Mouse (Mus musculus): ENCODE measurements around the gene Kansl1l. TPM values are rescaled to one million over a fixed set of nuclear protein-coding genes. Genes with fewer than 3 reads are reported as not detected.

Gene Kansl1l
- polyA plus RNA-seq, 1 experiment from 2014 or later = 12.5 TPM

DNA sequence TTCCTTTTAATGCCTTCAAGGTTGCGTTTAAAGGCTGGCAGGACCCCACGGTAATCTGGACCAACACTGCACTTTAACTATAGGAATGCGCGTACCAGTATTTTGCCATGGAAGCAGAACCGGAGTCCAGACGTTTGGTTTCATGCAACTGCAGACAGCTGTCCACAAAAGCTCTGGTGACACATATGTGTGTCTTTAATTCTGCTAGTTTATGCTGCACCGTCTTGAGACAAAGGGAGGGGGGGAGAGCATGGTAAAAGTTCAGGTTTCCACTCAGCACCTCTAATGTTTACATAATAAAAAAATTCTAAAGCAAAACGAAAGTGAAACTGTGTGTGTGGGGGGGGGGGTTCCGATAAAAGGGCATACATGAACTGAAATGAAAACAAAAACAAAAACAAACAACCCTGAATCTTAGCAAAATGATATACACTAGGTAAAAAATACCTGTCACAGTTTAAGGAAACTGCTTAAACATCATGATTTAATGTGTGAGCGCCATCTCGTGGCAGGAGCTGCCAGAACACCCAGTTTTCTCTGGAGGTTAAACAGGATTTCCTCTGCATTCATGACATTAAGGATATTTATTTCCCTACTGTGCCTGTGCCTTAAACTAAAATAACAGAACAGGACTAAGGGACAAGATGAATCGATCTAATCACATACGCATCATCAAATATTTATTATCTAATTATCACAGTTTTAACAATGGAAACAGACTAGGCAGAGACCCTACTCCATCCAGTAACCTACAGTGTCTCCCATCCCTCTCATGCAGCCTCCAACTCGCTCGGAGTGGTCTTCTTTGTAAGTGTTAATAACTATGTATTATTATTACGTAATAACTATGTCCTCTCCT, 21.1 kb upstream of the Kansl1l start:
- Histone ChIP-seq H3K4me3 (no peak overlapping the region), H3K36me3 (no peaks in the 10 kb centered on the region), H3K27me3 (no peaks in the 10 kb centered on the region), H3K9me3 (no peaks in the 10 kb centered on the region), H3K4me2 (no peak overlapping the region), H3K9ac (no peak overlapping the region), H3K4me1 (replicated peaks) (no peaks in the 10 kb centered on the region), H3K27ac (replicated peaks) (no peak overlapping the region)
- WGBS = 61% methylated on average over 16 of the region's 16 CpGs
- no peak; the same call in 1 of the 2 replicates for ATAC-seq (ENCODE audit: low FRiP score, low read depth)

DNA sequence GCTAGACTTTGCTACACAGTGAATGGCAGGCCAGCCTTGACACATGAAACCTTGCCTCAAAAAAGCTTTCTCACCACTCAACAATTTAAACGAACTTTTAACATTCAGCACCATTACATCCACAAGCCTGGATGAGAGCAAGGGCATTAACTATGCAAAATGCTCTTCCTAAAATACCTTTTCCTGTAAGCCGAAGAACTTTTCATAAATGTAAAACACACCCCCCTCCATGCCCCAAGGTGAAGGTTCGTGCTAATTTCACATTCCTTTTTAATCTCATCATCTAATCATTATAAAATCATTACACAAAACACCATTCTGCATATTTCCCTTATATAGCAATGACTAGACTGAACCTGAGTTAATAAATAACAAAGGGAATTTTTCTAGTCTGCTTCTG, 19.8 kb upstream of the Kansl1l start:
- 86% methylated on average over 3 of the region's 3 CpGs for WGBS
- no peaks in the 10 kb centered on the region for H3K9me3 ChIP-seq
- no peak for ATAC-seq (ENCODE audit: low FRiP score, low read depth)
- H3K4me1 ChIP-seq (replicated peaks) = no peaks in the 10 kb centered on the region
- no peaks in the 10 kb centered on the region for H3K27me3 ChIP-seq
- no peak overlapping the region for H3K4me2 ChIP-seq
- H3K9ac ChIP-seq = no peak overlapping the region
- H3K27ac ChIP-seq (replicated peaks) = no peak overlapping the region
- no peak overlapping the region for H3K4me3 ChIP-seq
- no peaks in the 10 kb centered on the region for H3K36me3 ChIP-seq

DNA sequence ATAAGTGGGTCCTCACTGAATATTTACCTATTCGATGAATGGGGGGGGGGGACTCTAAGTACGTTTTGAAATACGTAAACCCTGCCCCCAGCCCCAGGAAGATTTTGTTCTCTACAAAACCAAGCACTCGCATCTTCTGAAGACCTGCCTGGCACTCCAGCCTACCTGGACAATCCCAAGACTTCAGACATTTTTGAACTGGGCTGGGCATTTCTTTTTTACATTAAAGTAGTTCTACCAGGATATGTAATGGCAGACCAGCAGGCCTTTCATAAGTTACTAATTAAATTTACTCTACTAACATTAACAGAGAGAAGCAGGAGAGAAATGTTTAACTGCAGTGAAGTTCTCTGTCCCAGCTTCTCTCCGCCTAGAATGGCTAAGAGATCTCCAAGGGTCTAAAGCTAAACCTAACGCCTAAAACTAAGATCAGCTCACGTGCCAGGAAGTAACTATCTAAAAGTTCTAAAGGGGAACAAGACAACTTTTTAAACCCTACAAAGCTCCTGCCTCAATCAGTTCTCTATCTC, 15.3 kb upstream of the Kansl1l start:
- Histone ChIP-seq H3K36me3 (no peaks in the 10 kb centered on the region), H3K4me1 (replicated peaks) (no peaks in the 10 kb centered on the region), H3K9me3 (no peaks in the 10 kb centered on the region), H3K4me3 (no peak overlapping the region), H3K4me2 (no peak overlapping the region), H3K27ac (replicated peaks) (no peak overlapping the region), H3K27me3 (no peaks in the 10 kb centered on the region), H3K9ac (no peak overlapping the region)
- ATAC-seq (ENCODE audit: low FRiP score, low read depth) = no peak
- 92% methylated on average over 7 of the region's 7 CpGs for WGBS

DNA sequence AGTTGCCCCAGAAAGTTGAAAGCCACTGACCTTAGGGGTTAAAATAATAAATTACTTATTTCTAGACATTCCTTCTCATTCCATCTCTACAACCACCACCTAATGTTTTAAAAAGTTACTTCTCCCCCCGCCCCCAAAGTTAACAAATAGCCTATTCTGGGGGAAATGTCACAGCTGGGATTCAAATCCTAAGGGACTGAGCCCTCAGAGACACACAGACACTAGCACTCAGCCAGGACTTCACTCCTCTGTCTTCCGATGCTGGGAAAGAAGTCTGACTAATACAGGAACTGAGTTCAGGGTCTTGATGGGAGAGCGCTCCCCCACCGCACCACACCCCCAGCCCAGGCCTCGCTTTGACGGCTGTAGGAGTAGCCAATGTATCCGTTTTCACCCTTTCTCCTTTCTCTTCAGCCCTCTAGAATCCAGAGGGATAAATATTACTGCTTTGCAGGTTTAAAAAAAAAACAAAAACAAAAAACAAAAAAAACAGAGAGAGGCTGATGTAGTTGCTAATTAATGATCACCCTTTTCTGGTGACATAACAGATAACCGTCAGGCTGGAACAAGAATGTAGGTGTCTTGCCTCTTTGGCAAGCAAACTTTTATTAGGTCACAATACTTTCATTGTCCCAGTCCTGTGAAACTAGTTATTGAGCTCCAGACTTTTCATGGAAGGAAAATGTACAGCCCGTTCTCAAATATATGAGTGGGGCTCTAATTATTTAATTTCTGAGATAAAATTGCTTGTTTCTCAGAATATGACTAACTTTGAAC, 14.7 kb upstream of the Kansl1l start:
- no peak for ATAC-seq (ENCODE audit: low FRiP score, low read depth)
- H3K4me1 ChIP-seq (replicated peaks) = no peaks in the 10 kb centered on the region
- no peaks in the 10 kb centered on the region for H3K9me3 ChIP-seq
- no peak overlapping the region for H3K27ac ChIP-seq (replicated peaks)
- H3K4me3 ChIP-seq = no peak overlapping the region
- no peak overlapping the region for H3K4me2 ChIP-seq
- H3K27me3 ChIP-seq = no peaks in the 10 kb centered on the region
- no peak overlapping the region for H3K9ac ChIP-seq
- no peaks in the 10 kb centered on the region for H3K36me3 ChIP-seq
- 74% methylated on average over 9 of the region's 9 CpGs for WGBS

DNA sequence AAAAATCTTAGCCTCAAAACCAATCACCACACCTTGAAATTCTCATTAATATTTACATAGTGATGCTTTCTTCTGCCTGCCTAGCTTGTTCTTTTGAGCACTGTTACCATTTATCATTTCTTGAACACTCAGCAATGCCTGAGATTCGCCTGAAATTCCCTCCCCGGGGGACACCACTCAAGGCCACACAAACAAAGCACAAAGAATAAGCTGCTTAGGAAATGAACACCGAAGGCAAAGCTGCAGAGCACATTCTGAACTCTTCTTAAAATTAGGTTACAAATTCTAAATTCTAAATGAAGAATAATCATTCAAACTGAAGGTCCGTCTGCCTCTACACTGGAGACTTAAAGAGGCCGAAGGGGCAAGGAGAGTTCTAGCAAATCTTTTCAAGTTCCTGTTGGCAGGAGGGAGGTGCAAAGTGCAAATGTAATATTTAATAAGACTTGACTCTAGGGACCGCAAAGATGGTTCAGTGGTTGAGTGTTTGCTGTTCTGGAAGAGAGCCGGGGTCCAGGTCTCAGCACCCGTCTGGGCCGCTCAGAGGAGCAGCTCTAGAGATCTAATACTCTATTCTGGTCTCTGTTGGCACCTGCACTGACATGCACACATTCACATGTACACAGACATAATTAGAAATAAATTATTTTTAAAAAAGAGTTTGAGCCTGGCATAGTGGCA, 12.2 kb upstream of the Kansl1l start:
- H3K9ac ChIP-seq = no peak overlapping the region
- WGBS = 66% methylated on average over 9 of the region's 9 CpGs
- H3K27me3 ChIP-seq = no peaks in the 10 kb centered on the region
- no peak overlapping the region for H3K27ac ChIP-seq (replicated peaks)
- no peak for ATAC-seq (ENCODE audit: low FRiP score, low read depth)
- H3K9me3 ChIP-seq = no peaks in the 10 kb centered on the region
- H3K4me3 ChIP-seq = no peak overlapping the region
- H3K36me3 ChIP-seq = no peaks in the 10 kb centered on the region
- H3K4me1 ChIP-seq (replicated peaks) = no peaks in the 10 kb centered on the region
- H3K4me2 ChIP-seq = no peak overlapping the region

DNA sequence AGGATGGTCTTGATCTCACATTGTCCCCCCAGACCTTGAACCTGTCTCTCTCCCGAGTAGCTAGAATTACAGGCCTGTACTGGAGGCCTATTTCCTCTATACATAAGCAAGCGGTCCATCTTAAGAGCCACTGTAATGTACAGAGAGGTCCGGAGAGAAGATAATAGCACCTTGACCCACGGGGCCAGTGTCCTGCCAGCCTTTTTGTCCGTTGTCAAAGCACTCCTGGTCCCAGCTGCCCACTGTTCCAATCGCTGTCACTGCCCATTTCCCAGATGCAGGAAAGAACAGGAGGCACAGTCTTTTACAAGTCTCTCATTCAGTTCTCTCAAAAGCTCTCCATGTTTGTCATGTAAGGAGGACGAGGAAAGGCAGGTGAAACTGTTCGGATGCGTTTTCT, 4.6 kb upstream of the Kansl1l start:
- no peaks in the 10 kb centered on the region for H3K9me3 ChIP-seq
- no peaks in the 10 kb centered on the region for H3K36me3 ChIP-seq
- no peak overlapping the region for H3K4me2 ChIP-seq
- H3K4me1 ChIP-seq (replicated peaks) = peaks cover 9% of the 10 kb centered on the region
- H3K9ac ChIP-seq = no peak overlapping the region
- H3K4me3 ChIP-seq = no peak overlapping the region
- 77% methylated on average over 9 of the region's 9 CpGs for WGBS
- H3K27me3 ChIP-seq = no peaks in the 10 kb centered on the region
- no peak for ATAC-seq (ENCODE audit: low FRiP score, low read depth)
- H3K27ac ChIP-seq (replicated peaks) = no peak overlapping the region

DNA sequence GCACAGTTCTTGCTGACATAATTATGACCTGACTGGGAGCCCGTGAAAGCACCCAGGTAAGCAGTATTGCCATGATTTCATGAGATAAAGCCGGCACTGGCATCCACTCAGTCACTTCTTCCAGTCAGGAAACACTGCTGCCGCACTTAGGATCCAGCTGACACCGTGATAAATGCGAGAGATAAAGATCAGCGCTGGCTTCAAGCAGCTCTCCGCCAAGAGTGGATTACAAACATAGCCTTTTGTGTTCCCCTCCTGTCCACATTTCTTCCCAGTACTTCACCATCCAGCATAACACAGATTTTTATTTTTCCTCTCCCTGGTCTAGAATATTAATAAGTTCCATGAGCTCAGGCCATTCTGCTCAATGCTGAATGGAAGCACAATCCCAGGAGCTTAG, 2.9 kb upstream of the Kansl1l start:
- no peak for ATAC-seq (ENCODE audit: low FRiP score, low read depth)
- 23% methylated on average over 7 of the region's 7 CpGs for WGBS
- H3K36me3 ChIP-seq = no peaks in the 10 kb centered on the region
- H3K4me1 ChIP-seq (replicated peaks) = peaks cover 15% of the 10 kb centered on the region
- H3K27me3 ChIP-seq = no peaks in the 10 kb centered on the region
- H3K27ac ChIP-seq (replicated peaks) = no peak overlapping the region
- no peak overlapping the region for H3K9ac ChIP-seq
- no peak overlapping the region for H3K4me3 ChIP-seq
- H3K4me2 ChIP-seq = no peak overlapping the region
- no peaks in the 10 kb centered on the region for H3K9me3 ChIP-seq

DNA sequence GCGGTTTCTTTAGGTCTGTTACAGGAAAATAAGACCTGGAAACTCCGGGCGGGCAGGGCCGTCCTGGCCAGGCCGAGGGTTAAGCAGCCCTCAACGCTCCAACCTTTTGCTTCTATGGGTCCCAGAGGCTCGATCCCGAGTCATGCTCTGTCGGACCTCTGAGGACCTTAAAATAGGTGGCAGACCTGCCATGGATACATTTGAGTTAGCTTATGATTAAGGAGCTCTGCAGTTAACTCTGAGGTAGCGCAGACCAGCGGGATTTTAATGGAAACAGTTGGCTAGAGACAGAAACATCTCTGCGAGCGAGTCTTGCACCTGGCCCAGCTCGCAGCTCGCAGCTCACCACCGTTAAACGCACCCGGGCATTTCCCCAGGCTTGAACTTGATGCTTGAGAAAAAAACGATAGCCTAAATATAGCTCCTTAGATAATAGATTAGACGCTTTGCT, 528 bp upstream of the Kansl1l start:
- under 1% methylated on average over 20 of the region's 20 CpGs for WGBS
- Histone ChIP-seq H3K4me1 (replicated peaks) (peaks cover 23% of the 10 kb centered on the region), H3K27ac (replicated peaks) (peak overlapping the region; percentile 99), H3K4me2 (peak overlapping the region; percentile 64), H3K9ac (peak overlapping the region; percentile 95), H3K4me3 (peak overlapping the region; percentile 63), H3K9me3 (no peaks in the 10 kb centered on the region), H3K36me3 (no peaks in the 10 kb centered on the region), H3K27me3 (no peaks in the 10 kb centered on the region)
- ATAC-seq (ENCODE audit: low FRiP score, low read depth) = peak; percentile 57

DNA sequence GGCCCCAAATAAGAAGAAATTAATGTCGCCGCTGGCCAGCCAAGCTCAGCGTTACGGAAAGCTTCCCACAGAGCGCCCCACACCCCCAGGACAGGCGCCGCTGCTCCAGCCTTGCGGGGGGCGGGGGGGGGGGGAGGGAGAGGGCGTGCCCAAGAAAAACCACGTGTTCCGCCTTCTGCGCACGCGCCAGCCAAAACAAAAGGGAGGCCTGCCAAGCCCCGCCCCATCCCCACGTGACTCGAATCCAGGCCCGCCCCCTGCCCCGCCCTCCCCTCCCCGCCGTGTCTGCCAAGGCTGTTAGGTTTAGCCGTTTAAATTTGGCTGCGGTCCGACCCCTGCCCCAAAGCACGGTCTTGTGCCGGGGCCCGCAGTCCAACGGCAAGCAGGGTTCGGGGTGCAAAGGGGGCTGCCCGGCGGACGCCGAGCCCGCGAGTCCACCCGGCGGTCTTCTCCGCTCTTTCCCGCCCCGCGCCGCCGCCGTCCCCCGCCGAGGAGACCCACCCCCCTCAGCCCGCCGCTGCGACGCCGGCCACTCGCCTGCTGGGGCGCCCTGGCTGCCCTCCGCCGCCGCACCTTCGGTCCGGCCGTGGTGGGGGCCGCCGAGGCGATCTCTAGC, 417 bp downstream of the Kansl1l start:
- H3K4me1 ChIP-seq (replicated peaks) = peaks cover 23% of the 10 kb centered on the region
- no peaks in the 10 kb centered on the region for H3K36me3 ChIP-seq
- under 1% methylated on average over 55 of the region's 63 CpGs for WGBS
- peak overlapping the region; percentile 63 for H3K4me3 ChIP-seq
- H3K4me2 ChIP-seq = peak overlapping the region; percentile 70
- H3K27ac ChIP-seq (replicated peaks) = peak overlapping the region; percentile 99
- H3K9ac ChIP-seq = peak overlapping the region; percentile 95
- no peaks in the 10 kb centered on the region for H3K27me3 ChIP-seq
- peak; percentile 87 for ATAC-seq (ENCODE audit: low FRiP score, low read depth)
- H3K9me3 ChIP-seq = no peaks in the 10 kb centered on the region

DNA sequence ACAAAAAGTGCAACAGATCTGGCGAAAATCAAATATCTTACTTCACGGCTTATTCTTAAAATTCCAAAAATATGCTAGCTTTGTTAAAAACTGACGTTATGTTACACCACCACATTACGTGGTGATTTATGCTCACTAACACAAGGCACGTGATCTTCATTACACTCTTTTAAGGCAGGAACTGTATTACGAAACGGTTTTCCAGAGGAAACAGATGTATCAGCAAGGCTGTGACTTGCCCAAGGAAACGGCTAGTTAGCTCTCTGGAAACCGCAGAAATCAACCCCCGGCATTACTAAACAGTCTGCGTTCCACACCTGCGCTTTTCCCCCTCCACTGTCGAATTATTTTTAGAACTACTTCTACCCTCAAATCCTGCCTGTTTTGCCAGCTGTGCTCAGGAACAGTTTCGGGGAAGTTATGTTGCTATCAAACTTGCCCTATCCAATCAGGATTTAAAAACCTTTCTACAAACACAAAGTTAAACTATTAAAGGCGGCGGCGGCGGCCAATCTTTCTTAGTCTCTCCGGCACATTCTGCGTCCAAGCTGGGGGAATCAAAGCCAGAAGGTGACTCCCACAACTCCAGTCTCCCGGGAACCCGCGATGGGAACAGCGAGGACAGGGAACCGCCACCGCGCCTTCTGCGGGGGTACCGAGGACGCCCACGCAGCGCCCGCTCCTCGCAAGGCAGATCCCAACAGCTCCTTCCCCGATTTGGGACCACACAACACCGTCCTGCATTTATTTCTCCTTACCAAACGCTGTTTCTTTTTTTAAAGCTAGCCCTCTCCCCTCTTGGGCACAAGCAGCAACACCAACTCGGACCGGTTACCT, 1.2 kb downstream of the Kansl1l start:
- Histone ChIP-seq H3K27me3 (no peaks in the 10 kb centered on the region), H3K4me2 (peak overlapping the region; percentile 70), H3K9me3 (no peaks in the 10 kb centered on the region), H3K27ac (replicated peaks) (peak overlapping the region; percentile 99), H3K4me1 (replicated peaks) (peaks cover 23% of the 10 kb centered on the region), H3K4me3 (peak overlapping the region; percentile 63), H3K36me3 (no peaks in the 10 kb centered on the region), H3K9ac (peak overlapping the region; percentile 49)
- 1% methylated on average over 39 of the region's 39 CpGs for WGBS
- ATAC-seq (ENCODE audit: low FRiP score, low read depth) = no peak; the same call in none of the 2 replicates

DNA sequence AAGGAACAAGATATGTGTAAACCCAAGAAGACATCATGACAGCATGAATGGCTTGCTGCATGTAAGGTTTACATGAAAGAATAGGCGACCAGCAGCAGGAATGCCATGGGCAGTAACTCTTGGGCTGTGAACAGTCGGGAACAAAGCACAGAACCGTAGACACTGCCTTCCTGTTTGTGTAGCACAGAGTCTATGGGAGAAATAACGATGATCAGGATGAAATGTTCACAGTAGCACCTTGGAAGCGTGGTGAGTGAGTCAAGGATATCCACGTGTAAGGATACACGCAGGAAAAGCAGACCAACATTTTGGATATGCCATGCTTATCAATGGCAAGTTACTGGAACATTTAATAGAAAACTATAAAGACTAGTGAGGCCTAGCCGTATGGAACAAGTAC, 2.6 kb downstream of the Kansl1l start:
- H3K27ac ChIP-seq (replicated peaks) = no peak overlapping the region
- 52% methylated on average over 8 of the region's 8 CpGs for WGBS
- no peaks in the 10 kb centered on the region for H3K36me3 ChIP-seq
- H3K9me3 ChIP-seq = no peaks in the 10 kb centered on the region
- H3K27me3 ChIP-seq = no peaks in the 10 kb centered on the region
- H3K9ac ChIP-seq = no peak overlapping the region
- peak overlapping the region; percentile 70 for H3K4me2 ChIP-seq
- H3K4me3 ChIP-seq = 0 out of 2 replicates have a peak overlapping the region, but pooled peaks have one; percentile 13
- H3K4me1 ChIP-seq (replicated peaks) = peaks cover 17% of the 10 kb centered on the region
- no peak for ATAC-seq (ENCODE audit: low FRiP score, low read depth)
